Mouse (Mus musculus): Measurements from ENCODE around the gene Hoxd4. TPM values are rescaled to one million over a fixed set of nuclear protein-coding genes. Genes with fewer than 3 reads are reported as not detected.

Gene Hoxd4
- polyA plus RNA-seq, 1 experiment = 6.7 TPM

- TF ChIP-seq POLR2A (IDR thresholded peaks at IDR 0.05; ENCODE audit: low read depth, low read length) (peak; percentile 42; the same call in 1 of the 2 replicates), CTCF (IDR thresholded peaks at IDR 0.05; ENCODE audit: borderline replicate concordance, insufficient read depth, low read length) (no peak)
- H3K4me3 ChIP-seq (ENCODE audit: insufficient read depth, low read length) = peak within 1 kb of the TSS; percentile 32
- no peaks in the 10 kb centered on the region for H3K4me1 ChIP-seq (ENCODE audit: control insufficient read depth, insufficient read depth, low read length)
- H3K27ac ChIP-seq (ENCODE audit: insufficient read depth, low read length) = no peak within 1 kb of the TSS
Measured at GRCm38 (mm10) chr2:74697567-74698121, 14.1 kb upstream of the Hoxd4 start, which contains the start of gene Hoxd9. Gene Hoxd9, plus strand, starts transcription at chr2:74697727.

GRCm38 (mm10) chr2:74698201-74699052 lies 13.3 kb upstream of the Hoxd4 start:
- Histone ChIP-seq H3K4me3 (ENCODE audit: insufficient read depth, low read length) (peak overlapping the region; percentile 32), H3K27ac (ENCODE audit: insufficient read depth, low read length) (no peak overlapping the region), H3K4me1 (ENCODE audit: control insufficient read depth, insufficient read depth, low read length) (no peaks in the 10 kb centered on the region)

GRCm38 (mm10) chr2:74699053-74699430 lies 12.7 kb upstream of the Hoxd4 start:
- TF ChIP-seq CTCF (IDR thresholded peaks at IDR 0.05; ENCODE audit: borderline replicate concordance, insufficient read depth, low read length) (no peak), POLR2A (IDR thresholded peaks at IDR 0.05; ENCODE audit: low read depth, low read length) (no peak)
- Histone ChIP-seq H3K4me1 (ENCODE audit: control insufficient read depth, insufficient read depth, low read length) (no peaks in the 10 kb centered on the region), H3K27ac (ENCODE audit: insufficient read depth, low read length) (no peak overlapping the region), H3K4me3 (ENCODE audit: insufficient read depth, low read length) (peak overlapping the region; percentile 32; the same call in 1 of the 2 replicates)

More at GRCm38 (mm10) chr2:74698201-74699052, 13.3 kb upstream of the Hoxd4 start:
- TF ChIP-seq CTCF (IDR thresholded peaks at IDR 0.05; ENCODE audit: borderline replicate concordance, insufficient read depth, low read length) (no peak), POLR2A (IDR thresholded peaks at IDR 0.05; ENCODE audit: low read depth, low read length) (no peak)

GRCm38 (mm10) chr2:74699664-74700545 lies 11.8 kb upstream of the Hoxd4 start:
- Histone ChIP-seq H3K4me3 (ENCODE audit: insufficient read depth, low read length) (no peak overlapping the region), H3K27ac (ENCODE audit: insufficient read depth, low read length) (no peak overlapping the region), H3K4me1 (ENCODE audit: control insufficient read depth, insufficient read depth, low read length) (no peaks in the 10 kb centered on the region)
- TF ChIP-seq POLR2A (IDR thresholded peaks at IDR 0.05; ENCODE audit: low read depth, low read length) = no peak
- no peak for TF ChIP-seq CTCF (IDR thresholded peaks at IDR 0.05; ENCODE audit: borderline replicate concordance, insufficient read depth, low read length)

- no peak for TF ChIP-seq CTCF (IDR thresholded peaks at IDR 0.05; ENCODE audit: borderline replicate concordance, insufficient read depth, low read length)
- TF ChIP-seq POLR2A (IDR thresholded peaks at IDR 0.05; ENCODE audit: low read depth, low read length) = no peak
- no peaks in the 10 kb centered on the region for H3K4me1 ChIP-seq (ENCODE audit: control insufficient read depth, insufficient read depth, low read length)
- no peak overlapping the region for H3K4me3 ChIP-seq (ENCODE audit: insufficient read depth, low read length)
- H3K27ac ChIP-seq (ENCODE audit: insufficient read depth, low read length) = no peak overlapping the region
Measured at GRCm38 (mm10) chr2:74700546-74701112, 11.1 kb upstream of the Hoxd4 start.

GRCm38 (mm10) chr2:74701949-74702819 lies 9.5 kb upstream of the Hoxd4 start:
- no peak overlapping the region for H3K4me3 ChIP-seq (ENCODE audit: insufficient read depth, low read length)
- TF ChIP-seq CTCF (IDR thresholded peaks at IDR 0.05; ENCODE audit: borderline replicate concordance, insufficient read depth, low read length) (peak; percentile 77), POLR2A (IDR thresholded peaks at IDR 0.05; ENCODE audit: low read depth, low read length) (no peak)

GRCm38 (mm10) chr2:74702820-74703219 lies 8.9 kb upstream of the Hoxd4 start:
- Histone ChIP-seq H3K4me3 (ENCODE audit: insufficient read depth, low read length) (no peak overlapping the region), H3K27ac (ENCODE audit: insufficient read depth, low read length) (no peak overlapping the region)

More at GRCm38 (mm10) chr2:74701949-74702819, 9.5 kb upstream of the Hoxd4 start:
- no peaks in the 10 kb centered on the region for H3K4me1 ChIP-seq (ENCODE audit: control insufficient read depth, insufficient read depth, low read length)
- no peak overlapping the region for H3K27ac ChIP-seq (ENCODE audit: insufficient read depth, low read length)

GRCm38 (mm10) chr2:74703317-74703716 lies 8.4 kb upstream of the Hoxd4 start:
- no peaks in the 10 kb centered on the region for H3K4me1 ChIP-seq (ENCODE audit: control insufficient read depth, insufficient read depth, low read length)
- H3K27ac ChIP-seq (ENCODE audit: insufficient read depth, low read length) = no peak overlapping the region
- H3K4me3 ChIP-seq (ENCODE audit: insufficient read depth, low read length) = no peak overlapping the region
- TF ChIP-seq CTCF (IDR thresholded peaks at IDR 0.05; ENCODE audit: borderline replicate concordance, insufficient read depth, low read length) (no peak), POLR2A (IDR thresholded peaks at IDR 0.05; ENCODE audit: low read depth, low read length) (no peak)

More at GRCm38 (mm10) chr2:74702820-74703219, 8.9 kb upstream of the Hoxd4 start:
- H3K4me1 ChIP-seq (ENCODE audit: control insufficient read depth, insufficient read depth, low read length) = no peaks in the 10 kb centered on the region
- no peak for TF ChIP-seq POLR2A (IDR thresholded peaks at IDR 0.05; ENCODE audit: low read depth, low read length)
- TF ChIP-seq CTCF (IDR thresholded peaks at IDR 0.05; ENCODE audit: borderline replicate concordance, insufficient read depth, low read length) = no peak
